Mouse (Mus musculus) stomach, postnatal 0 days (tissue): Measurements from ENCODE around the gene Pkp4. TPM values are rescaled to one million over a fixed set of nuclear protein-coding genes. Genes with fewer than 3 reads are reported as not detected.

Experiments
- ATAC-seq: fragments of 200-750 bp; cut with Nextera tagmentation; 2 replicates; pipeline ENCODE4 v1.8.0; 2017; ENCODE audit not compliant: low FRiP score, low TSS enrichment
- DNase-seq: peaks from one replicate; pipeline ENCODE4 v3.0.0-alpha.2; 2016; ENCODE audit warnings: low spot score
- H3K27ac ChIP-seq: fragments of 300-500 bp; sonication (generic); replicated peaks from 2 replicates; pipeline ENCODE4 v1.5.1; 2014; ENCODE audit warnings: mild to moderate bottlenecking, control low read depth
- H3K27me3 ChIP-seq: fragments of 300-500 bp; sonication (generic); 2 replicates; pipeline ENCODE4 v1.6.1; 2014; ENCODE audit warnings: low read length; ENCODE audit not compliant: control insufficient read depth, insufficient read depth
- H3K36me3 ChIP-seq: fragments of 300-500 bp; sonication (generic); 2 replicates; pipeline ENCODE4 v1.6.1; 2014; ENCODE audit warnings: low read length, mixed read lengths; ENCODE audit not compliant: control insufficient read depth, insufficient read depth
- H3K4me1 ChIP-seq: fragments of 300-500 bp; sonication (generic); replicated peaks from 2 replicates; pipeline ENCODE4 v1.6.1; 2014; ENCODE audit warnings: antibody characterized with exemption; ENCODE audit not compliant: control insufficient read depth, insufficient read depth
- H3K4me2 ChIP-seq: fragments of 300-500 bp; sonication (generic); replicated peaks from 2 replicates; pipeline ENCODE4 v1.6.1; 2014; ENCODE audit warnings: low read depth, mild to moderate bottlenecking, control low read depth, moderate library complexity
- H3K4me3 ChIP-seq: fragments of 300-500 bp; sonication (generic); 2 replicates; pipeline ENCODE4 v1.5.1; 2014; ENCODE audit warnings: low read depth, low read length, control low read depth
- H3K9ac ChIP-seq: fragments of 300-500 bp; sonication (generic); 2 replicates; pipeline ENCODE4 v1.6.1; 2014; ENCODE audit warnings: mild to moderate bottlenecking, low read length, control low read depth, mixed read lengths
- H3K9me3 ChIP-seq: fragments of 300-500 bp; sonication (generic); 2 replicates; pipeline ENCODE4 v1.6.1; 2016; ENCODE audit warnings: low read length; ENCODE audit not compliant: control insufficient read depth
- CTCF ChIP-seq: IDR thresholded peaks from 2 replicates; pipeline ENCODE4 v1.5.1; 2016; ENCODE audit warnings: antibody characterized with exemption, low read depth, mild to moderate bottlenecking, moderate library complexity
- EP300 ChIP-seq: optimal IDR thresholded peaks from 2 replicates; pipeline ENCODE3; 2016; ENCODE audit warnings: antibody characterized with exemption
- WGBS: fragments of 180-500 bp; shearing (Covaris S2); extraction: QIAGEN DNeasy Blood & Tissue Kit; methylation state at CpG from one replicate; pipeline ENCODE4 v1.1.7; 2014; 5-methylcytosine and 5-hydroxymethylcytosine counted together
- polyA plus RNA-seq: library from polyadenylated mRNA; unstranded; fragments of >200 nt; fragmentation: Nextera tagmentation; extraction: Ambion mirVana; gene quantifications from 2 replicates; pipeline ENCODE4 v1.2.1, GENCODE M21; 2015

Gene Pkp4
- polyA plus RNA-seq, 1 experiment from 2014 or later: 16.9 TPM

- DNase-seq (no peak), ATAC-seq (0 out of 2 replicates have a peak, but pooled peaks have one; percentile 34)
- WGBS: 58% methylated on average over 8 of the region's 8 CpGs
- H3K27ac ChIP-seq: no peak overlapping the region
- no peak overlapping the region for H3K9ac ChIP-seq
- H3K4me3 ChIP-seq: no peak overlapping the region
- no peak for TF ChIP-seq CTCF
- TF ChIP-seq EP300: no peak
- no peaks in the 10 kb centered on the region for H3K36me3 ChIP-seq
- H3K9me3 ChIP-seq: no peaks in the 10 kb centered on the region
- H3K4me2 ChIP-seq: no peak overlapping the region
- H3K27me3 ChIP-seq: no peaks in the 10 kb centered on the region
- no peaks in the 10 kb centered on the region for H3K4me1 ChIP-seq
Measured at GRCm38 (mm10) chr2:59227508-59228263, 67.0 kb downstream of the Pkp4 start.

- no peak overlapping the region for H3K27ac ChIP-seq
- H3K27me3 ChIP-seq: no peaks in the 10 kb centered on the region
- DNase-seq: no peak
- TF ChIP-seq CTCF (no peak), EP300 (no peak)
- H3K9ac ChIP-seq: no peak overlapping the region
- H3K36me3 ChIP-seq: no peaks in the 10 kb centered on the region
- ATAC-seq: no peak
- WGBS: 86% methylated on average over 11 of the region's 11 CpGs
- no peak overlapping the region for H3K4me3 ChIP-seq
- H3K9me3 ChIP-seq: no peaks in the 10 kb centered on the region
- H3K4me1 ChIP-seq: no peaks in the 10 kb centered on the region
- no peak overlapping the region for H3K4me2 ChIP-seq
Measured at GRCm38 (mm10) chr2:59229250-59229895, 68.7 kb downstream of the Pkp4 start.

GRCm38 (mm10) chr2:59230656-59231055, 70.0 kb downstream of the Pkp4 start:
- no peak overlapping the region for H3K9ac ChIP-seq
- WGBS: 53% methylated on average over 9 of the region's 9 CpGs
- H3K9me3 ChIP-seq: no peaks in the 10 kb centered on the region
- H3K4me3 ChIP-seq: no peak overlapping the region
- no peaks in the 10 kb centered on the region for H3K27me3 ChIP-seq
- ATAC-seq: no peak
- no peak overlapping the region for H3K4me2 ChIP-seq
- TF ChIP-seq CTCF: no peak
- TF ChIP-seq EP300: no peak
- no peaks in the 10 kb centered on the region for H3K36me3 ChIP-seq
- H3K4me1 ChIP-seq: no peaks in the 10 kb centered on the region
- peak; percentile 55 for DNase-seq
- H3K27ac ChIP-seq: no peak overlapping the region

GRCm38 (mm10) chr2:59231514-59231913, 70.9 kb downstream of the Pkp4 start:
- H3K36me3 ChIP-seq: no peaks in the 10 kb centered on the region
- ATAC-seq: no peak
- no peaks in the 10 kb centered on the region for H3K9me3 ChIP-seq
- TF ChIP-seq CTCF (no peak), EP300 (no peak)
- WGBS: 89% methylated on average over 5 of the region's 5 CpGs
- H3K4me3 ChIP-seq: no peak overlapping the region
- no peak overlapping the region for H3K9ac ChIP-seq
- no peak for DNase-seq
- H3K27me3 ChIP-seq: no peaks in the 10 kb centered on the region
- H3K4me1 ChIP-seq: no peaks in the 10 kb centered on the region
- no peak overlapping the region for H3K27ac ChIP-seq
- no peak overlapping the region for H3K4me2 ChIP-seq

DNA sequence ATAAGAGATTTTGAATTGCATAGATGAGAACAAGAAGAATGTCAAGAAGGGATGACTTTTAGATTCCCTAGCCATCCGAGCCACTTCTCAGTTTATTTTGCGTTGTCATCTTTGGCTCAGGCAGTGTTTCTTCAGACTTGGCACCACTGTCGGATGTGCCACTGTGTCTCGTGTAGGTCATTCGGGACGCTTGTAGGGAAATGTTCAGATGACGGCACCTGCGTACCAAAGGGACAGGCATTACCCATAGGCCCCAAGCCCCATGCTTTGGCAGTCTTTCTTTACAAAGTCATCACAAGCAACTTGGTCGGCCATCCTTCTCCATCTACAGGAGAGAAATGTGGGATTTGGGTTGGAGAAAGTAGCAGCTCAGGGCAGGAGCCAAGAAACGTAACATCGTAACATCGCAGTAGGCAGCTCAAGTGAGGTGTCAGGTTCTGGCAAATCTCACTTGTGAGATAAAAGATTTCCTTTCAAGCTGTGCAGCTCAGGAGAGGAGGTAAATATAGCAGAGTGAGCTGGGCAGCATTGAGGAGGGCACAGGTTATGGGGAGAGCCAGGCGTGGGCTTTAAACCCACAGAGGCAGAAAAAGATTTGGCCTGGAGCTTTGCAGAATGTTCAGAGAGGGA, 72.8 kb downstream of the Pkp4 start:
- TF ChIP-seq CTCF (no peak), EP300 (no peak)
- Histone ChIP-seq H3K4me3 (no peak overlapping the region), H3K27me3 (no peaks in the 10 kb centered on the region), H3K27ac (no peak overlapping the region), H3K9me3 (no peaks in the 10 kb centered on the region), H3K9ac (no peak overlapping the region), H3K4me2 (no peak overlapping the region), H3K36me3 (no peaks in the 10 kb centered on the region), H3K4me1 (no peaks in the 10 kb centered on the region)
- DNase-seq: no peak
- no peak for ATAC-seq
- 82% methylated on average over 13 of the region's 13 CpGs for WGBS

DNA sequence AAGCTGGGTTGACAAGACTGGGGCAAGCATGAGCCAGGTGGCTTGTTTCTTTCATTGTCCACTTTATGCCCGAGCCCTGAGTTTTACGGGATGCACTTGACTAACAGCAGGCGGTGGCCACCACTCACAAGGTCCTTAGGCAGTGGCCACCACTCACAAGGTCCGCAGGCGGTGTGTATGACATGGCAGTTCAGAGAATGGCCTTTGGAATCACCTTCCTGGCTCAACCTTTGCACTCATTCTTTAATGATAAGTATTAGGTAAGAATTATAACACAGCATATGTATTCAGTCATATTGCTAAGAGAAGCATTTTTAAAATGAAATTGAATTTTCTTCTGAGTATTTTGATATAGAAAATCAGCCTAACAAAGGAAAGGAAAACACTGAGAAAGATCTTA, 73.3 kb downstream of the Pkp4 start:
- ATAC-seq (peak; percentile 70), DNase-seq (no peak)
- H3K27ac ChIP-seq: no peak overlapping the region
- no peaks in the 10 kb centered on the region for H3K36me3 ChIP-seq
- no peak overlapping the region for H3K4me3 ChIP-seq
- no peak overlapping the region for H3K9ac ChIP-seq
- no peaks in the 10 kb centered on the region for H3K4me1 ChIP-seq
- H3K4me2 ChIP-seq: no peak overlapping the region
- H3K27me3 ChIP-seq: no peaks in the 10 kb centered on the region
- 80% methylated on average over 5 of the region's 5 CpGs for WGBS
- no peak for TF ChIP-seq CTCF
- TF ChIP-seq EP300: no peak
- H3K9me3 ChIP-seq: no peaks in the 10 kb centered on the region
